Mouse (Mus musculus) forebrain, embryonic 11.5 days (tissue): ENCODE measurements around the gene 1110032F04Rik. TPM values are rescaled to one million over a fixed set of nuclear protein-coding genes. Genes with fewer than 3 reads are reported as not detected.
"Not testable (repeated sequence)": the region's sequence is repeated elsewhere in the genome, so short reads cannot be mapped to it uniquely, and the experiment has no call there.

Experiments used
- ATAC-seq: fragments of 200-750 bp; cut with Nextera tagmentation; replicated peaks from 2 replicates; pipeline ENCODE4 v1.8.0; 2017; ENCODE audit warnings: moderate TSS enrichment; ENCODE audit not compliant: low FRiP score
- DNase-seq: peaks from one replicate; pipeline ENCODE4 v3.0.0-alpha.2; 2017; ENCODE audit warnings: low spot score
- H3K27ac ChIP-seq: fragments of 300-500 bp; sonication (generic); 2 replicates; pipeline ENCODE4 v1.5.1; 2014; ENCODE audit warnings: low read depth, low read length
- H3K27me3 ChIP-seq: fragments of 300-500 bp; sonication (generic); 2 replicates; pipeline ENCODE4 v1.6.1; 2014; ENCODE audit warnings: mild to moderate bottlenecking, low read length, mixed read lengths; ENCODE audit not compliant: control insufficient read depth, insufficient read depth
- H3K36me3 ChIP-seq: fragments of 300-500 bp; sonication (generic); 2 replicates; pipeline ENCODE4 v1.6.1; 2014; ENCODE audit warnings: mild to moderate bottlenecking, low read length, moderate library complexity, mixed read lengths; ENCODE audit not compliant: control insufficient read depth, insufficient read depth
- H3K4me1 ChIP-seq: fragments of 300-500 bp; sonication (generic); replicated peaks from 2 replicates; pipeline ENCODE4 v1.6.1; 2014; ENCODE audit warnings: low read length, mixed read lengths; ENCODE audit not compliant: control insufficient read depth, insufficient read depth
- H3K4me2 ChIP-seq: fragments of 300-500 bp; sonication (generic); 2 replicates; pipeline ENCODE4 v1.6.1; 2014; ENCODE audit warnings: low read depth, mild to moderate bottlenecking, low read length, moderate library complexity, mixed read lengths; ENCODE audit not compliant: severe bottlenecking
- H3K4me3 ChIP-seq: fragments of 300-500 bp; sonication (generic); 2 replicates; pipeline ENCODE4 v1.5.1; 2014; ENCODE audit warnings: low read depth, low read length
- H3K9ac ChIP-seq: fragments of 300-500 bp; sonication (generic); 2 replicates; pipeline ENCODE4 v1.6.1; 2014; ENCODE audit warnings: low read length
- H3K9me3 ChIP-seq: fragments of 300-500 bp; sonication (generic); 2 replicates; pipeline ENCODE4 v1.6.1; 2016; ENCODE audit warnings: low read length, mixed read lengths; ENCODE audit not compliant: control insufficient read depth
- WGBS: fragments of 180-500 bp; shearing (Covaris S2); extraction: QIAGEN DNeasy Blood & Tissue Kit; methylation state at CpG from one replicate; pipeline ENCODE4 v1.1.7; 2014; 5-methylcytosine and 5-hydroxymethylcytosine counted together
- polyA plus RNA-seq: library from polyadenylated mRNA; unstranded; fragments of >200 nt; fragmentation: Nextera tagmentation; extraction: Ambion mirVana; gene quantifications from 2 replicates; pipeline ENCODE4 v1.2.1, GENCODE M21; 2014

Gene 1110032F04Rik
- polyA plus RNA-seq, 1 experiment from 2014 or later: 1.3 TPM

DNA sequence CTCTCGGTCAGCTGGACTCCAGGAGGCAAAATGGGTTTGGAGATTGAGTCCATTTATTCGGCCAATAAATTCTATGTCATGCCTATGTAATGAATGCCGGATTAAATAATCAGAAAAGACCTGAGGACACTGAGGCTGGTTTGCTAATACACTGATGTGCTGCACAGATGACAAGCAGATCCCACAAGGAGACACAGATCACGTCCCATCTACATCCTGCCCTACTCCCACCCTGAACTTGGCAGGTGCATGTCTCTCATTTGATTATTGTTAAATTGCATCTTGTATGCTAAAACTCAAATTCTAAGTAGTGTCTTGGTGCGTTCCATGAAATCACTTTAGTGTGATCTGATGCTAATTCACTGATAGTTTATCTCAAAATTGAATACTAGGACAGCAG, 17.5 kb downstream of the 1110032F04Rik start:
- no peaks in the 10 kb centered on the region for H3K27me3 ChIP-seq
- no peaks in the 10 kb centered on the region for H3K4me1 ChIP-seq
- H3K9ac ChIP-seq: no peak overlapping the region
- DNase-seq: no peak
- 92% methylated on average over 5 of the region's 5 CpGs for WGBS
- no peak overlapping the region for H3K4me2 ChIP-seq
- no peak for ATAC-seq
- H3K4me3 ChIP-seq: no peak overlapping the region
- H3K9me3 ChIP-seq: no peaks in the 10 kb centered on the region
- no peak overlapping the region for H3K27ac ChIP-seq
- no peaks in the 10 kb centered on the region for H3K36me3 ChIP-seq

GRCm38 (mm10) chr3:68895426-68895825, 26.0 kb downstream of the 1110032F04Rik start:
- H3K4me2 ChIP-seq: no peak overlapping the region
- no peak for DNase-seq
- ATAC-seq: no peak
- no peak overlapping the region for H3K9ac ChIP-seq
- WGBS: 75% methylated on average over 4 of the region's 4 CpGs
- H3K4me3 ChIP-seq: no peak overlapping the region
- H3K36me3 ChIP-seq: no peaks in the 10 kb centered on the region
- H3K4me1 ChIP-seq: no peaks in the 10 kb centered on the region
- no peak overlapping the region for H3K27ac ChIP-seq
- no peaks in the 10 kb centered on the region for H3K9me3 ChIP-seq
- H3K27me3 ChIP-seq: no peaks in the 10 kb centered on the region

DNA sequence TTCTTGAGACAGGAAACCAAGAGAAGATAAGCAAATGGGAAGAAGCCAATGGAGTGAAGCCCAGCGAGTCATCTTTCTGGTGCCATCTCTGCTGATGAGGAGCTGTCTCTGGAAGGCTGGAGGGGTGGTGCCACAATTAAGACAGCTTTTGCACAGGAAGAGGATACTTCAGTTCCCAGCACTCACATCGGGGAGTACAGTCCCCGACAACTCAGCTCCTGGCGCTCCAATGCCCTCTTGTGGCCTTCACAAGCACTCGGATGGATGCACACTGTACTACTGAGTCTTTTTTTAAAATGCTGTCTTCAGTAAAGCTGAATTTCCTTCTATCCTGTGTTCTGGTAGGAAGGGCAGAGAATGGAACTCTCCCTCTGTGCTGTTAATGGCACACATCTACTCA, 27.8 kb downstream of the 1110032F04Rik start:
- H3K9me3 ChIP-seq: no peaks in the 10 kb centered on the region
- no peaks in the 10 kb centered on the region for H3K36me3 ChIP-seq
- no peak overlapping the region for H3K4me3 ChIP-seq
- no peaks in the 10 kb centered on the region for H3K4me1 ChIP-seq
- no peak overlapping the region for H3K9ac ChIP-seq
- ATAC-seq (no peak), DNase-seq (no peak)
- H3K4me2 ChIP-seq: no peak overlapping the region
- 90% methylated on average over 5 of the region's 5 CpGs for WGBS
- no peak overlapping the region for H3K27ac ChIP-seq
- no peaks in the 10 kb centered on the region for H3K27me3 ChIP-seq

DNA sequence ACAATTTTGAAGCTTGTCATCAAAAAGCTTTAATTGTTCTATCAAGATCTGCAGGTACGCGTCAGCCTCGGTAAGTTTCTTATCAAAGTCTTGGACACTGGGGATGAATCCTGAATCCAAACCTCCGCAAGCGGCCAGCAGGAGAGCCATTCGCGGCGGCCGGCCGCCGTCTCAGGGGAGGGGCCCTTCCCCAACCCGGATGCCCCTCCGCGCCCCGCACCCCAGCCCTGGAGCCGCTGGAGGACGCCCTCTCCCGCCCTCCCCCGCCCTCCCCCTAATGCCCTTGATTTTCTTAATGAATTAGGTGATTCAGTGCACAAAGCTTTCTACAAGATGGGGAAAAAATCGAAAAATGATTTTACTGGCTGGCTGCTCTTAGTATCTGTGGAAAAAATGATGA, 33.2 kb downstream of the 1110032F04Rik start:
- 89% methylated on average over 20 of the region's 20 CpGs for WGBS
- H3K4me3 ChIP-seq, H3K9me3 ChIP-seq, H3K36me3 ChIP-seq, H3K4me2 ChIP-seq, H3K27ac ChIP-seq, H3K9ac ChIP-seq, H3K27me3 ChIP-seq, DNase-seq, ATAC-seq, H3K4me1 ChIP-seq: not testable (repeated sequence)

DNA sequence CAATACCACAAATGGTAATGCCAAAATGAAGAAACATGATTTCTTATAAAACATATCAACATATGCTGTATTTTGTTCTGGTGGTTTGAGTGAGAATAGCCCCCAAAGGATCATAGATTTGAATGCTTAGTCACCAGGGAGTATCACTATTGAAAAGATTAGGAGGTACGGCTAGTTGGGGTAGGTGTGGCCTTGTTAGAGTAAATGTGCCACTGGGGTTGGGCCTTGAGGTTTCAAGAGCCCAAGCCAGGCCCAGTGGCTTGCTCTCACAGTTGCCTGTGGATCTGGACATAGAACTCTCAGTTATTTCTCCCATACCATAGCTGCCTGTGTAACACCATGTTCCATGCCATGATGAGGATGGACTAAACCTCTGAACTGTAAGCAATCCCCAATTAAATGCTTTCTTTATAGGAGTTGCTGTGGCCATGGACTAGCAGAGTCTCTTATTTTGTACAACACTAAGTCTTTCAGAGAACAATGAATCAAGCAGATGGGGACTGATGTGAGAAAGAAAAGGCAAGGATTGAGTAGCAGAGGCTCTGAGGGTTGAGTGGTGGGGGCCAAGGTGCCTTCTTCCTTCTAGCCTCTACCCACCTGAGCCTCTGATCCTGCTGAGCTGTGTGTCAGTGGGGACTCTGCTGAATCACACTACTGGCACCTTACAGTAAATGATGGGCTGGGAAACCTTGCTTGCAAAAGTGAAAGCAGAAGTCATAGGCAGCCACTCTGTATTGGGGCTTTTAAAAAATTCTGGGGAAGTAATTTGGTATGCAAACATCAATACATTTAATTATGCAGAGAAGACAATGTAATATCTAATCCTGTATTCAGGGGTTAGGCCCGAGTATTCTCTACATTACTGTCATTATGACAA, 35.8 kb downstream of the 1110032F04Rik start:
- Histone ChIP-seq H3K27me3 (no peaks in the 10 kb centered on the region), H3K27ac (no peak overlapping the region), H3K4me2 (no peak overlapping the region), H3K4me1 (no peaks in the 10 kb centered on the region), H3K36me3 (no peaks in the 10 kb centered on the region), H3K4me3 (no peak overlapping the region), H3K9ac (no peak overlapping the region), H3K9me3 (no peaks in the 10 kb centered on the region)
- ATAC-seq (no peak), DNase-seq (no peak)
- 86% methylated on average over 2 of the region's 2 CpGs for WGBS

- no peak for DNase-seq
- Histone ChIP-seq H3K27me3 (no peaks in the 10 kb centered on the region), H3K9ac (no peak overlapping the region), H3K4me3 (no peak overlapping the region), H3K27ac (no peak overlapping the region), H3K4me2 (no peak overlapping the region), H3K4me1 (no peaks in the 10 kb centered on the region), H3K36me3 (no peaks in the 10 kb centered on the region), H3K9me3 (no peaks in the 10 kb centered on the region)
- whole genome bisulfite sequencing: 95% methylated on average over 4 of the region's 4 CpGs
- ATAC-seq: no peak
Observed at GRCm38 (mm10) chr3:68907509-68907908, 38.1 kb downstream of the 1110032F04Rik start.

Other genes starting within 250 kb of the 1110032F04Rik start
- 0.31 and 0.36 TPM in 2 replicates for gene Il12a, start 178.9 kb upstream of the 1110032F04Rik start, polyA plus RNA-seq
- gene Ift80, start 135.0 kb downstream of the 1110032F04Rik start, polyA plus RNA-seq: 19.6 and 24.0 TPM in 2 replicates
- 231 and 258 TPM in 2 replicates for gene Smc4, start 135.2 kb downstream of the 1110032F04Rik start, polyA plus RNA-seq
- gene Trim59, start 175.2 kb downstream of the 1110032F04Rik start, polyA plus RNA-seq: 223 and 243 TPM in 2 replicates